ENCODE assay signal across 9 mouse cellular contexts in the genomic region with DNA sequence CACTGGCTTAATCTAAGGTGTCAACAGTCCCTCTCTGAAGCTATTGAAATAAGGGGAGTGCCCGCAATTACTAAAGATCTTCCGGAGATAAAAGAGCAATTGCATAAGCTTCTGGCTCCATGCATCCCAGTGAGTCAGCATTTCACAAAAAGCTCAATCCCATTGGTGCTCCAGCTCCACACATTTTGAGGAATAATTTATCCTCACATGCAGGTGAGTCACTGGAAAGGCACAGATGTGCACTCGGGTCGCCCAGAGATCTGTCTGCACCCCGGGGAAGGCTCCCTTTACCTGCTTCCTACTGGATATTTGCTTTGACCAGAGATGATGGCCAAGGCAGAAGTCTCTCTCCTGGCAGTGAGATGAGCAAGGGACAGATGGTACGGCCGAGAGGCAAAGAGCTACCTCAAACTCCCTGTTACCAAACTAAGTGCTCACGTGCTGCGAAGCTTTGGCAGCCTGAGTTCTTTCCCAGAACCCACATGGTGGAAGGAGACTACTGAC. TPM values are rescaled to one million over a fixed set of nuclear protein-coding genes. Genes with fewer than 3 reads are reported as not detected.
DNase-seq lines count a peak whose midpoint lies in the region; ATAC-seq and TF ChIP-seq lines count a peak whose summit lies in the region.
"Had no signal": no experiment of that assay in that cellular context is flagged by ENCODE, and none has a peak within 500 bp of the region (broad histone marks: within the 10 kb centered on the region; RNA-seq: fewer than 3 reads in every experiment).

No protein-coding gene starts in this region.

- no peaks in the 10 kb centered on the region for H3K27me3 ChIP-seq in neural tube, embryonic 15.5 days (replicated peaks)
- H3K27me3 ChIP-seq in intestine, embryonic 14.5 days (replicated peaks; ENCODE audit: control insufficient read depth, insufficient read depth, low read length), result no peaks in the 10 kb centered on the region
- H3K27me3 ChIP-seq in stomach, postnatal 0 days (ENCODE audit: control insufficient read depth, insufficient read depth, low read length), result no peaks in the 10 kb centered on the region
- no peaks in the 10 kb centered on the region for H3K27me3 ChIP-seq in embryonic facial prominence, embryonic 10.5 days (replicated peaks; ENCODE audit: low read depth, poor library complexity, severe bottlenecking)

- ATAC-seq in neural tube, embryonic 15.5 days (ENCODE audit: low FRiP score), result no peak
- ATAC-seq in intestine, embryonic 14.5 days (replicated peaks; ENCODE audit: low FRiP score, low TSS enrichment, low read depth), result no peak
- peak; percentile 64 for ATAC-seq in stomach, postnatal 0 days (ENCODE audit: low FRiP score, low TSS enrichment)

- H3K4me2 ChIP-seq in neural tube, embryonic 15.5 days, result peak overlapping the region; percentile 13
- no peak overlapping the region for H3K4me2 ChIP-seq in intestine, embryonic 14.5 days (ENCODE audit: low read length)
- H3K4me2 ChIP-seq in stomach, postnatal 0 days (replicated peaks; ENCODE audit: low read depth), result no peak overlapping the region
- H3K4me2 ChIP-seq: limb, embryonic 13.5 days had no signal

- no peak for TF ChIP-seq CTCF in stomach, postnatal 0 days (IDR thresholded peaks at IDR 0.05; ENCODE audit: low read depth)

- no peak overlapping the region for H3K27ac ChIP-seq in neural tube, embryonic 15.5 days (replicated peaks)
- H3K27ac ChIP-seq in intestine, embryonic 14.5 days (ENCODE audit: low read depth), result no peak overlapping the region
- H3K27ac ChIP-seq in stomach, postnatal 0 days (replicated peaks), result peak overlapping the region; percentile 58
- no peak overlapping the region for H3K27ac ChIP-seq in embryonic facial prominence, embryonic 10.5 days (replicated peaks)
- H3K27ac ChIP-seq: limb, embryonic 13.5 days had no signal

- H3K9ac ChIP-seq in neural tube, embryonic 15.5 days (replicated peaks), result no peak overlapping the region
- H3K9ac ChIP-seq in intestine, embryonic 14.5 days (ENCODE audit: low read length), result no peak overlapping the region
- H3K9ac ChIP-seq in stomach, postnatal 0 days (ENCODE audit: low read length), result no peak overlapping the region
- H3K9ac ChIP-seq: limb, embryonic 13.5 days had no signal

- 69% methylated on average over 9 of the region's 9 CpGs for WGBS in neural tube, embryonic 15.5 days
- WGBS in intestine, embryonic 14.5 days, result 56% methylated on average over 9 of the region's 9 CpGs
- WGBS in stomach, postnatal 0 days, result 46% methylated on average over 9 of the region's 9 CpGs
- 82% methylated on average over 9 of the region's 9 CpGs for WGBS in embryonic facial prominence, embryonic 10.5 days

- H3K4me1 ChIP-seq in neural tube, embryonic 15.5 days, result no peaks in the 10 kb centered on the region
- H3K4me1 ChIP-seq in intestine, embryonic 14.5 days (replicated peaks; ENCODE audit: control insufficient read depth, insufficient read depth, low read length), result no peaks in the 10 kb centered on the region
- H3K4me1 ChIP-seq in stomach, postnatal 0 days (replicated peaks; ENCODE audit: control insufficient read depth, insufficient read depth), result no peaks in the 10 kb centered on the region
- H3K4me1 ChIP-seq in embryonic facial prominence, embryonic 10.5 days, result no peaks in the 10 kb centered on the region
- H3K4me1 ChIP-seq: limb, embryonic 13.5 days had no signal

- TF ChIP-seq EP300 in stomach, postnatal 0 days (optimal IDR thresholded peaks at IDR 0.05), result peak; percentile 80

- no peaks in the 10 kb centered on the region for H3K36me3 ChIP-seq in neural tube, embryonic 15.5 days
- H3K36me3 ChIP-seq in intestine, embryonic 14.5 days (ENCODE audit: control insufficient read depth, insufficient read depth, low read length), result no peaks in the 10 kb centered on the region
- H3K36me3 ChIP-seq in stomach, postnatal 0 days (ENCODE audit: control insufficient read depth, insufficient read depth, low read length), result no peaks in the 10 kb centered on the region
- H3K36me3 ChIP-seq in embryonic facial prominence, embryonic 10.5 days (replicated peaks), result no peaks in the 10 kb centered on the region
- H3K36me3 ChIP-seq: limb, embryonic 13.5 days had no signal

- DNase-seq in adrenal gland, postnatal 14 days, result peak; percentile 18
- DNase-seq in adrenal gland, postnatal 25 days, result no peak
- no peak for DNase-seq in neural tube, embryonic 10.5 days (ENCODE audit: extremely low spot score, low spot score)
- peak; percentile 51 for DNase-seq in intestine, embryonic 14.5 days (ENCODE audit: low spot score)
- peak; percentile 41 for DNase-seq in stomach, postnatal 0 days (ENCODE audit: low spot score)
- no peak for DNase-seq in urinary bladder, adult 2 months (ENCODE audit: low spot score)
- DNase-seq in embryonic facial prominence, embryonic 10.5 days (ENCODE audit: low spot score), result no peak

- H3K9me3 ChIP-seq in neural tube, embryonic 15.5 days (replicated peaks), result no peaks in the 10 kb centered on the region
- no peaks in the 10 kb centered on the region for H3K9me3 ChIP-seq in intestine, embryonic 14.5 days (ENCODE audit: control insufficient read depth, low read length)
- no peaks in the 10 kb centered on the region for H3K9me3 ChIP-seq in stomach, postnatal 0 days (ENCODE audit: control insufficient read depth, low read length)
- no peaks in the 10 kb centered on the region for H3K9me3 ChIP-seq in embryonic facial prominence, embryonic 10.5 days
- H3K9me3 ChIP-seq: limb, embryonic 13.5 days had no signal

- no peak overlapping the region for H3K4me3 ChIP-seq in neural tube, embryonic 15.5 days (replicated peaks)
- H3K4me3 ChIP-seq in intestine, embryonic 14.5 days (ENCODE audit: low read depth, low read length), result no peak overlapping the region
- H3K4me3 ChIP-seq in stomach, postnatal 0 days (ENCODE audit: low read depth, low read length), result no peak overlapping the region
- H3K4me3 ChIP-seq in embryonic facial prominence, embryonic 10.5 days, result no peak overlapping the region
- H3K4me3 ChIP-seq: limb, embryonic 13.5 days had no signal

RNA-seq across cellular contexts. Expression of gene Pparg, which starts 47.5 kb away (rescaled TPM):
- total RNA-seq in adrenal gland, postnatal 14 days (2021), result 129 and 133 TPM in 2 replicates
- 37.1 and 50.3 TPM in 2 replicates for total RNA-seq in adrenal gland, postnatal 25 days (2021)
- polyA plus RNA-seq in neural tube, embryonic 15.5 days (2015; fragmentation: Nextera tagmentation; extraction: Ambion mirVana), result 0.56 and 3.3 TPM in 2 replicates
- 11.6 and 13.6 TPM in 2 replicates for polyA plus RNA-seq in intestine, embryonic 14.5 days (2014; fragmentation: Nextera tagmentation; extraction: Ambion mirVana)
- 44.4 and 47.8 TPM in 2 replicates for polyA plus RNA-seq in stomach, postnatal 0 days (2015; fragmentation: Nextera tagmentation; extraction: Ambion mirVana)
- 82.6 and 102 TPM in 2 replicates for polyA plus RNA-seq in urinary bladder, adult 2 months (2012; rRNA removed)
- polyA plus RNA-seq in embryonic facial prominence, embryonic 10.5 days (2016; fragmentation: Nextera tagmentation; extraction: Ambion mirVana), result 0.16 and 0.30 TPM in 2 replicates

Comparison
In these comparisons a context has a peak if more than half of its experiments do, and no peak if none do; other contexts are left out.
1. DNase-seq: peak in adrenal gland, postnatal 14 days (single experiment), intestine, embryonic 14.5 days (single experiment) and stomach, postnatal 0 days (single experiment); none in adrenal gland, postnatal 25 days (single experiment), neural tube, embryonic 10.5 days (single experiment), urinary bladder, adult 2 months (single experiment) and embryonic facial prominence, embryonic 10.5 days (single experiment).